Mouse (Mus musculus) myocyte (in vitro differentiated cells): ENCODE data around the gene Mfsd9.

Source experiments
- E2F4 ChIP-seq: IDR thresholded peaks from one replicate; pipeline ENCODE4 v1.6.1; 2011; ENCODE audit warnings: mild to moderate bottlenecking, control low read depth, moderate library complexity; ENCODE audit not compliant: insufficient read depth
- MAX ChIP-seq: IDR thresholded peaks from one replicate; pipeline ENCODE4 v1.6.1; 2011; ENCODE audit warnings: low read depth, mild to moderate bottlenecking, control low read depth
- POLR2A ChIP-seq: IDR thresholded peaks from one replicate; pipeline ENCODE4 v1.6.1; 2011; ENCODE audit warnings: low read depth, mild to moderate bottlenecking, control low read depth, moderate library complexity; ENCODE audit not compliant: insufficient read length
- REST ChIP-seq: IDR thresholded peaks from one replicate; pipeline ENCODE4 v1.6.1; 2011; ENCODE audit warnings: mild to moderate bottlenecking, control low read depth, moderate library complexity; ENCODE audit not compliant: insufficient read depth, insufficient read length
- TCF12 ChIP-seq: IDR thresholded peaks from one replicate; pipeline ENCODE4 v1.6.1; 2011; ENCODE audit warnings: mild to moderate bottlenecking, control low read depth; ENCODE audit not compliant: poor library complexity, insufficient read depth, severe bottlenecking

DNA sequence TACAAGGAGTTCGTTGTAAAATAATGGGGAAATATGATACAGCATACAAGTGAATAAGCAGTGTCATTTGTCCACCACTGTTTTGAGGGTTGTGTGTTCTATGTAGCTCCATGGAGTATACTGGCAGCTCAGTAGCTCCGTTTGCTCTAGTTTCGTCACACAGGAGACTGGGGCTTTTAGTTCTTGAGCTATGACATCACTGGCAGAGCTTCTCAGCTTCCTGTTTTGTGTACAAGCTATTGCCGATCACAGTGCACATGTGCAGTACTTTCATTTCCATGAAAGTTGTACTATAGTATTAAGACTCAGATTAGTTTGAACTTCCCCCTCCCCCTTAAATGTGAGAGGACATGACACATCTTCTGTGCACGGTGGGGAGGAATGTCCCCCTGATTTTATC is 44.4 kb downstream of the Mfsd9 start:
- TF ChIP-seq MAX (no peak), TCF12 (no peak), E2F4 (no peak), REST (no peak), POLR2A (no peak)
